Mouse (Mus musculus) cerebellum, postnatal 14 days (tissue): ENCODE results near the gene Smad5.

Experiments used
- DNase-seq, 2 experiments: peaks; one replicate each; pipeline ENCODE4 v3.0.0; 2021; ENCODE audit warnings: mixed read lengths in 2 of 2

Gene Smad5

DNA sequence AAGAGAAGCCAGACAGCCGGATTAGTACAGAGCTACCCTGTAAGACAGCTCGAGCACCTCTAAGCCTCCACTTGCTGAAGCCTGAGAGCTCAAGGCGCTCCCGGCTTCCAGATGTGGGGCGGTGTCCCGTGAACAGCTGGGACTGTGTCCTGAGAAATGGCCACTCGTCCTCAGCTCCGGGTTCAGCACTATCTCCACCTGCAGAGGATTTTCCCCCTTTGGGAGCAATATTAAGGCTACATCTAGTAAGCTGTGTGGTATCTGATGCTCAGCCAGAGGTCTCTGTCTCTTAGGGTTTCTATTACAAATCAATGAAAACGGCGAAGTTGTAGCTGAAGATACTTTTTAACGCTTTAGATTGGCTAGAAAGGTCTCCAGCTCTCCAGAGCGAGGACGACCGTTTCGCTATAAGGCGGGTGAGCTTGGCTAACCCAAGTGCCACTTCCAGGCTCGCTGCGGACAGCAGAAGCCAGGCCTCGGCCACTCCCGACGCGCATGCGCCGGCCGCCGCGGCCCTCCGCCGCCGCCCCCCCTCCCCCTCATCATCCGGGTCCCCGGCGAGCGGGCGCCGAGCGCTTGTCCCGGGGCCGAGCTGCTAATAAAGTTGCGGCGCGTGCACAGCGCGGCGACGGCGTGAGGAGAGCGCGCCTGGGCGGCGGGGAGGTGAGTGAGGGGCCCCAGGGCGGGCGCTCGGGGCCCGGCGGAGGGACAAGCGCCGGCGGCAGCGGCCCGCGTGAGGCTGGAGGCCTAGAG is at the start of gene Smad5:
Gene Smad5 (plus strand): TSS at position 542 of the 753 bp plus-strand sequence.
- peak; percentile 93 to 94 for DNase-seq

GRCm38 (mm10) chr13:56654176-56654575 is 48.6 kb upstream of the Smad5 start:
- no peak for DNase-seq

DNA sequence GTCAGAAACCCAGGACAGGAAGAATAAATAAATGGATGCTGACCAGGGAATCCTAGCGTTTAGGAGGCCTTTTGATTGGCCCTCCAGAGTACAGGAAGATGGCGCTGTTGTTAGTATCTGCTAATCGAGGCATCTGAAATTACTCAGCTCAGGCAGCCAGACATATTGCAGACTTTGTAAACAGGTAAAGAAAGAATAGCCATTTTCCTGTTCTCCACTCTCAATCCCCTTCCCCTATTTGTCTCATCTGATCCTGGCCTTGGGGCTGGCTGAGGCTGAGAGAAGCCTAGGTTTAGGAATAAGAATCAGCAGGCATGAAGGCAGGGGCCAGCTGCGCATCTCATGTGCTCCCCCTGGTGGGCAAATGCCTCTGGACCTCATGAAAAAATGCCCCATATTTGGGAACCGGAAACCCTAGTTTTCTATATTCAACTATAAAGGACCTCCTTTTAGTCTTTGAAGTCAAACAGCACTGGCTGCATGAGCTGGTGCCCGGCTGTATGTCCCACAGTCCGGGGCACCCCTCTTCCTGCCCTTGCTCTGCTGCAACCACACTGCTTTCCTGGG is 44.8 kb upstream of the Smad5 start:
- peak; percentile 81 to 86 for DNase-seq

GRCm38 (mm10) chr13:56658931-56659330 is 43.9 kb upstream of the Smad5 start:
- no peak for DNase-seq

GRCm38 (mm10) chr13:56661914-56662621 is 40.7 kb upstream of the Smad5 start:
- no peak for DNase-seq

DNA sequence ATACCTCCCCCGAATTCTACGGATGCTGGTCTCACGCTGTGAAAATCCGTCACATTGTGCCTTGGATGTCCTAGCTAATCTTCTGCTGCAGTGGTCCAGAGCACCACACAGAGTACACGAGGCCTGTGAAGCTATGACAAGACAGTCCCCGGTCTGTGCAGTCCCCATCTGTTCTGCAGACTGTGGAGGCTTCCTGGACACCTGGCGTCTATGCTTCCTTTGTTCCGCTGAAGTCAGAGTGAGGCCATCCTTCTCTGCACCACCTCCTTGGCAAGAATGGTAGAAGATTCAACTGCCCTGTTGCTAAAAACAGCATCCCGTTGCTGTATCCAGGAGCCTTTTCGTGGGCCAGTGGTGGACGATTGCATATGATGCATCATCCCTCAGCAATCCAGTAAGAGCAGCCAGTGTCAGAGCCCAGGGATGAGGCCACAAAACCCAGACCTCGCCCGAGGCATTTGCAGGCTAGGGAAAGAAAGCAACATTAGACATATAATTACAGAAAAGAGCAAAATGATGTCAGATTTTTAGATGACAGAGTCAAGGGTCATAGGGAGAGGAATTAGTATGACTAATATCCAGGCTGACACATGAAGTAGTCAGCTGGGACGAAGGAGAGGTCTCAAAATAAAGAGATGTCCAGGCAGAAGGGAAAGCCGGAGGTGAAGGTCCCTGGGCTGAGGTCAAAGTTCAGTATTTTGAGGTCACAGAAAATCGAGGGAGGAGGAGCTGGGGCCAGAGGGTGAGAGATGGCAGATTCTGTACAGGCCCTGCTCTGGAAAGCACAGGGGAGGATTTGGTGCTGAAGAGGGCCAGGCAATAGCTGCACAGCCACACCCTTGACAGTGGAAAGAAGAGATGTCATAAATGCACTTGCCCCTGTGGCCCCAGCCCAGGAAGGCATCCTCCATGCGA is 38.3 kb upstream of the Smad5 start:
- DNase-seq = peak in 1 of 2 experiments; percentile 23

DNA sequence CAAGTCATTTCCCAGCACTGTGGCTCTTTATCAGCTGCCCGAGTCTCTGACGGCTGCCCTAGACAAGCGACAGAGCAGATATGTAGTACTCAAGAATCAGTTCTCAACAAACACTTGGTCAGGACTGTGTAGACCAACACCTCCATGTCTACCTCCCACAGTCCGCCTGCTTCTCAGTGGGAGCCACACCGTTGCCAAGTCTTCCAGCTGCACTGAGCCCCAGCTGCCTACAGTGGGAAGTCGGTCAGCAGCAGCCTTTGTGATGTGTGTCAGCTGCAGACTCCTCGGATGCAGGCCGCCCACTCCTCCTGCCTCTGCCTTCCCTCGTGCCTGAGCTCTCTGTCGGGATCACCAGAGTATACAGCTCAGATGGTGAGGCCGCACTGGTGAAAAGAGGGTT is 31.6 kb upstream of the Smad5 start:
- peak in 1 of 2 experiments; percentile 24 for DNase-seq

GRCm38 (mm10) chr13:56677731-56678130 is 25.1 kb upstream of the Smad5 start:
- no peak for DNase-seq

GRCm38 (mm10) chr13:56678188-56678787 is 24.5 kb upstream of the Smad5 start:
- no peak for DNase-seq

- DNase-seq = no peak
Observed at GRCm38 (mm10) chr13:56678826-56679504, 23.8 kb upstream of the Smad5 start.

DNA sequence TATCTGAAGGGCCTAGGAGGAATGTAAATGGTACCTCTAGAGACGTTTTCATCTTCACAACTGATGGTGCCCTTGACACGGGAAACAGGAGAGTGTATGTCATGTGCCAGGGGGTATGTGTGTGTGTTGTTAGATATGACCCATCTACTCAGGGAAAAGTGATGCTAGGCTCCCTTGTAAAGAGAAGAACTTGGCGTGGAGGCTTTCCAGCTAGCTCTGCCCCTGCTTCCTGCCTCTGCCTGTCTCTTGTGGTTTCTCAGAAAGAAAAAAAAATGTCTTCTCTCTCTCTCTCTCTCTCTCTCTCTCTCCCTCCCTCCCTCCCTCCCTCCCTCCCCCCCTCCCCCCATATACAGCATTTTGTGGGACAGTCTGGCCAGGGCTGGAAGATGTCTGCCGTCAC is 20.9 kb upstream of the Smad5 start:
- no peak for DNase-seq

DNA sequence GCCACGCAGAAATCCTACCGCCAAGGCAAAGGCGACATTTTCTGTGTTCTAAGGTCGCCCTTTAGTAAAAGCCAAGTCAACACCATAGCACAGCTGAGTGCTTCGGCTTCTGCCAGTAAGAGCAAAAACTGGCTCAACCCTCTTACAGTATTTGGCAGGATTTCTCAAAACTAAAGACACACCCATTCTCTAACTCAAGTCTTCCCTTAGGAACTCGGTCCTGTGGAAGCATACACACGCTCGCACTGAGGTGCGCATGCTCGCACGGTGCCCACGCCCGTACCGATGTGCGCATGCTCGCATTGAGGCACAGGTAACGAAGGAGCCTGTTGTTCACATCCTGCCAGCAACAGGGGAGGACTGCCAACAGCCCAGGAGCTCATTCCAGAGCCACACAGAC is 20.5 kb upstream of the Smad5 start:
- DNase-seq = peak; percentile 91 to 92

GRCm38 (mm10) chr13:56683306-56683705 is 19.5 kb upstream of the Smad5 start:
- DNase-seq = peak; percentile 47 to 54

- DNase-seq = no peak
Observed at GRCm38 (mm10) chr13:56692011-56692410, 10.8 kb upstream of the Smad5 start.

DNA sequence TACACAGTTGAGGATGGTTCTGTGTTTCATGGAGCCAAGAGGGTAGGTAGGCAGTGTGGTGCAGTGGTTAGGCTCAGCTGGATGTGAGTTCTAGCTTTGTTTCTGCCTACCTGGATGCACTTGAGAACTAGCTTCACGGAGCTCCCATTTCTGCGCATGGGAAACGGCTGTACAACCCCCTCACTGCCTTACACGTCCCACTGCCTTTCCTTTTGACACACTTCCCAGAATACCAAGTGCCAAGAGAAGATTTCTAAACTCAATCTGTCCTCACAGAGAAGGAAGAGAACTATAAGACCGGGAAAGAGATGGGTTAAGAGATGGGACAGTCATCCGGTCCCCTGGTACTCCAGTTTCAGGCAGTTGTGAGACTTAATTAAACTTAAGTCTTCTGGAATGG is 10.2 kb upstream of the Smad5 start:
- DNase-seq = no peak

DNA sequence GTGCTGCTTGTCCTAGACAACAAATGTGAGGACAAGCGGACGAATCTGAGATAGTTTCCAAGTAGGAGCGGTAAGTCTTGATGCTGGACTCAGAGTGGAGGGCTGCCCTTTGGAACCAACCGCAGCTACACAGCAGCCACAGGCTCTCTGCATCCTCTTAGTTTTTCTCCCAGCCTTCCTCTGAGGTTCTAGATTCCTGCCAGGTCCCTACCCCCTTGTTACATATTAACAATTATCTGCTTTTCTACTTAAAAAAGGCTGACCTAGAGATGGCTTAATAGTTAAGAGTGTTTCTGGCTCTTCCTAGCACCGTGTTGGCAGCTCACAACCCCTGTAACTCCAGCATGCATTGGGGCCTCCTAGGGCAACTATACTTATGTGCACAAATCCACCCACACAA is 7.1 kb upstream of the Smad5 start:
- no peak for DNase-seq

GRCm38 (mm10) chr13:56696699-56697098 is 6.1 kb upstream of the Smad5 start:
- no peak for DNase-seq

- DNase-seq = no peak
Observed at GRCm38 (mm10) chr13:56697171-56697570, 5.6 kb upstream of the Smad5 start.

DNA sequence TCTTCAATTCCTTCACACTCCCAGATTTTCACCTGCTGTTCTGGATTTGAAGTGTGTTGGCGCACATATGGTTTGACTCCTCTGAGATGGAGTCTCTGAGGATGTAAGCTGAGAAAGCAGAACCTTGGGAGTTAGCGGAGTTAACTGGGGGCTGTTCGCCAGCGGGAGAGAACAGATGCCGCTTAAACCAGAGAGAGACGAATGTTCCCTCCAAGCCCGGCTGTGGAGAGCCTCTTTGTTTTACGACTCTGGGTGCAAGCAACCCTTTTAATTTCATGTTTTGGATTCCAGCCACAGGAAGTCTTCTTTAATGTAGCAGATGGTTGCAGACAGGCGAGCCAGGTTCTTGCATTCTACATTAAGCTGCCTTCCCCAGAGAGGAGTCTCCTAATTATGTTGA is 4.4 kb upstream of the Smad5 start:
- DNase-seq = peak; percentile 37 to 60

- no peak for DNase-seq
Observed at GRCm38 (mm10) chr13:56699370-56699769, 3.4 kb upstream of the Smad5 start.

DNA sequence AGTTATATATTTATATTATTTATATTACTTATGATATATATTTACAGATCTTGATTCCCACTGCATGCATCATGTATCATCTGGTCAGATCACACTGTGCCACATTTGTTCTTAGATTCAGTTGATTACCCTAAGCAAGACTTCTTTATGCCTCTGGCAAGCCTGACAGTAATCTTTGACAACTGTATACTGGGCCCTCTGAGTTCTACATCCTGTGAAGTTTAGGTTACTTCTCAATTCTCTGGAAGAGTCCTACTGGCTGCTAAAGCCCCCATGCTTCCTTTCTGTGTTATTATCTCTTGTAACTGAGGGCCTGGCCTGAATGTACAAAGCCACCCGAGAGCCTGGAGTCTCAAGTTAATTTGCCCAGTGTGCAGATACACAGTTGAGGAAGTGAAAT is 1.8 kb upstream of the Smad5 start:
- no peak for DNase-seq

GRCm38 (mm10) chr13:56701924-56702323 is 886 bp upstream of the Smad5 start:
- no peak for DNase-seq
